Mouse (Mus musculus): ENCODE data around the gene Dab2ip. TPM values are rescaled to one million over a fixed set of nuclear protein-coding genes. Genes with fewer than 3 reads are reported as not detected.

Gene Dab2ip
- total RNA-seq, 2 experiments from 2014 or later, result 143 to 154 TPM

GRCm38 (mm10) chr2:35591961-35592724, 34.1 kb downstream of the Dab2ip start:
- no peak for DNase-seq (ENCODE audit: low spot score in 2 of 2)
- intact Hi-C loops (cut with DNase I), result no loop called here

DNA sequence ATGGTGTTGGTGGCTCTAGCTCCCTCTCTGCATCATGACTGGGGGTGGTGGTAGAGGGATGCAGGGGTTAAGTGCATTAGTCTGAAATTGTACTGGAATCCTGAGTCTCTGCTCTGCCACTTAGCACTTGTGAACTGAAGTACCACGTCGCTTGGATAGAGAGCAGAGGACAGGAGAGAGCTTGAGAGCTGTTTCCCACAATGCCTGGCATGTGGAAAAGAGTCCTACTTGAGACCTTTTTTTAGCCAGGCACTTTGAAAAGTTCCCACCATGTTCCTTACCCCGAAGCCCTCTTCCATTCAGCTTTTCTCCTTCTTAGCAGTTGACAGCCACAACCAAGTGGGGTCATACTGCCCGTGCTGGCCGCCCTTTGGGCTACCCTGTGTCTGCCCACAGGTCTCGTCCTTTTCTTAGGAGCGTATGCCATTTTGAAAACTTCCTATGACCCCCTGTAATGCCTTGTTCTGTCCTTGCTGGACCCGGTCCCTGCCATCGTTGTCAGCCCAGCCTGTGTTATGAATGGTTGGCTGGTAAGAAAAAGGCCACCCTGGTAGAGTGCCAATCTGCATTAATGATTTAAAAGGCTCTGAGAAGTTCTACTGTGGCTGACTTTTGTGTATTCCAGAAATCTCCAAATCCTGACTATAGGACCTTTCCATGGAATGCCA, 34.8 kb downstream of the Dab2ip start:
- DNase-seq (ENCODE audit: low spot score in 2 of 2), result no peak

DNA sequence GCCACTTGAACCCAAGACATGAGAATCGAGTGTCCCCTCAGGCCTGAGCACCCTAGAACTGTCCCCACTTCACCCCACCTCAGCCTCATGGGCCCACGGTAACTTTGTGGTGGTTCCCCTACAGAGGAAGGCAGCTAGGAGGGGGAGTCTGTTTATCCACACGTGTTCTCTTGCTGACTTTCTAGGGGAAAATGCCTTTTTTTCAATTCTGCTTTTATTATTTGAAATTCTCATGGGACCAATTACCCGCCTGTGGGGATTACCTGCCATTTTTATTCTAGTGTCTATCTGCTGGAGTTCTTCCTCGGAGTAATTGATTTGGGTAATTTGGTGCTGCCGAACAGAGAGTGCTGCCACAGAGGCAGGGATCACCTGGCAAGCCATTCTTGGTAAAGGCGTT, 35.8 kb downstream of the Dab2ip start:
- DNase-seq (ENCODE audit: low spot score in 2 of 2), result no peak
- intact Hi-C loops (cut with DNase I), result no loop called here

More for the DNA sequence above, 34.8 kb downstream of the Dab2ip start:
- intact Hi-C loops (cut with DNase I), result no loop called here

GRCm38 (mm10) chr2:35595102-35595501, 37.0 kb downstream of the Dab2ip start:
- intact Hi-C loops (cut with DNase I), result no loop called here
- no peak for DNase-seq (ENCODE audit: low spot score in 2 of 2)

GRCm38 (mm10) chr2:35595718-35596117, 37.7 kb downstream of the Dab2ip start:
- DNase-seq (ENCODE audit: low spot score in 2 of 2), result no peak
- intact Hi-C loops (cut with DNase I), result no loop called here

DNA sequence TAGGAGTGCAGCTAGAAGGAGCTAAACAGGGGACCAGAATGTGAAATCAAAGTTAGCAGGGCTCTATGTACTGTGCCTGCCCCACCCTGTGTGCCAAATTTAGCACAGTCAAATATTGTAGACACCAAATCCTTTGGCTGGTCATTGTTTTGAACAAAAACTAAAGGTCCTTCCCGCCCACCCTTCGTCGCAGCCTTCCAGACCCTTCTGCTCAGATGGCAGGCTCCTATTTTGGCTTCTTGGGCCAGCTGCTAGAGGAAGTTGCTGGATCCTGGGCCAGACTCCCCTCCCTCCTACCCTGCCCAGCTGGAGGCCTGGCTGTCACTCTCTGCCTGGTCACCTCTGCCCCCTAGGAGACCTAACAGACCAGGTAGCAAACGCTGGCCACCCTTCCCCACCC, 38.7 kb downstream of the Dab2ip start:
- no peak for DNase-seq (ENCODE audit: low spot score in 2 of 2)
- intact Hi-C loops (cut with DNase I), result no loop called here

DNA sequence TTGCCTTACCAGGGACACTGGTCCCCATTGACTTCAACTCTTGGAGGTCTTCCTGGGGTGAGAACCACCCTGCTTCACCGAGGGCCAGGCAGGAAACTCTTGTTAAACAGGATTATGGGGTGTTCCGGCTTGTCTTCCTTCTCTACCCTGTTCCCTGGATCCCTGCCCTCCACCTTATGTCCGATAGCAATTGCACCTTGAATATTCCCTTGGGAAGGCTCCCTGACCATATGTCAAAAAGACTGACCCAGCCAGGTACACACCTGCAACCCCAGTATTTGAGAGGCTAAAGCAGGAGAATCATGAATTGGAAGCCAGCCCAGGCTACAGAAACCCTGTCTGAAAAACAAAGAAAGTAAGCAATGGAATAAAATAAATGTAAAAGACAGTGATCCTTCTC, 40.8 kb downstream of the Dab2ip start:
- intact Hi-C loops (cut with DNase I), result no loop called here
- DNase-seq (ENCODE audit: low spot score in 2 of 2), result no peak

GRCm38 (mm10) chr2:35601665-35602064, 43.6 kb downstream of the Dab2ip start:
- intact Hi-C loops (cut with DNase I), result no loop called here
- no peak for DNase-seq (ENCODE audit: low spot score in 2 of 2)

DNA sequence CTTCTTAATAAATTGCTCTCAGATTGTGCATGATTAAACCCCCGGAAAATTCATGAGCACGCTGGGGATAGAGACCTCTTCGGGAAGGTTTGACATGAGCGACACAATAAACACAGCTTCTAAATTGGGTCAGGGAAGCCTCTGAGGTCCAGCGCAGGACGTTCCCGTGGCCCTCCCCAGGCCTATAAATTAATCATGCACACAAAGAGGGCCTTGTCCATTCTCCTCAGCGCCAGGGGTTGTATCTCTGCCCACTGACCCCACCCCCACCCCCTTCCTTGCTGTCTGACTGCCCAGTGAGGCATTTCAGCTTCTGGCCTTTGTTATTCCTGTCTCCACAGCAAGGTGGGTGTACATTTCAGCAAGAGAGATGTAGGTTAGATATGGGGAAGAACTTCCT, 49.4 kb downstream of the Dab2ip start:
- intact Hi-C loops (cut with DNase I), result no loop called here

GRCm38 (mm10) chr2:35608856-35609255, 50.8 kb downstream of the Dab2ip start:
- intact Hi-C loops (cut with DNase I), result loop anchor here (2.0 kb wide), 1 partner anchor 32 kb away; no protein-coding TSS in a partner anchor
- DNase-seq (ENCODE audit: low spot score in 2 of 2), result no peak

More for the DNA sequence above, 49.4 kb downstream of the Dab2ip start:
- DNase-seq (ENCODE audit: low spot score in 2 of 2), result no peak

DNA sequence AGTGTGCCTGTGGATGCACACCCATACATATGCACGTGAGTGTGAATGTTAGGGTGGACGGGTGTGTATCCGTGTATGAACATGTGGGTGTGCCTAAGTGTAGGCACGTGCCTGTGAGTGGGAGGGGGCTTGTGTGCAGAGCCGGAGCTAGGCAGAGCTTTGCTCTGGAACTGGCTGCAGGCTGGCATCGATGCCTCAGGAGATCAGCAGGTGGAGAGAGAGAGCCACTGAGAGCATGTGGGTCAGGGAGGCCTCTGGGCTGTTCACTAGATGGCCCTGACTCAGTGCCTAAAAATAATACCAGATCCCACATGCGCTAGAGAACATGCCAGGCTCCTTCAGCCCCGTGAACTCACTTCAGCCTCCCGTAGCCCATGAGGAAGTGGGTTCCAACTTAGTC, 51.3 kb downstream of the Dab2ip start:
- intact Hi-C loops (cut with DNase I), result loop anchor here (2.0 kb wide), 1 partner anchor 31 kb away; no protein-coding TSS in a partner anchor
- peak; percentile 46 to 63 for DNase-seq (ENCODE audit: low spot score in 2 of 2)

GRCm38 (mm10) chr2:35610168-35610951, 52.3 kb downstream of the Dab2ip start:
- intact Hi-C loops (cut with DNase I), result loop anchor here (2.0 kb wide), 1 partner anchor 52 kb away; the partner anchor contains the start of gene Dab2ip
- peak; percentile 65 to 88 for DNase-seq (ENCODE audit: low spot score in 2 of 2)

GRCm38 (mm10) chr2:35610976-35611375, 52.9 kb downstream of the Dab2ip start:
- DNase-seq (ENCODE audit: low spot score in 2 of 2), result no peak
- intact Hi-C loops (cut with DNase I), result loop anchor here (2.0 kb wide), 1 partner anchor 52 kb away; the partner anchor contains the start of gene Dab2ip

- intact Hi-C loops (cut with DNase I), result loop anchor here (2.0 kb wide), 1 partner anchor 53 kb away; the partner anchor contains the start of gene Dab2ip
- peak in 1 of 2 experiments; percentile 44 for DNase-seq (ENCODE audit: low spot score in 2 of 2)
Measured at GRCm38 (mm10) chr2:35611645-35612044, 53.6 kb downstream of the Dab2ip start.

DNA sequence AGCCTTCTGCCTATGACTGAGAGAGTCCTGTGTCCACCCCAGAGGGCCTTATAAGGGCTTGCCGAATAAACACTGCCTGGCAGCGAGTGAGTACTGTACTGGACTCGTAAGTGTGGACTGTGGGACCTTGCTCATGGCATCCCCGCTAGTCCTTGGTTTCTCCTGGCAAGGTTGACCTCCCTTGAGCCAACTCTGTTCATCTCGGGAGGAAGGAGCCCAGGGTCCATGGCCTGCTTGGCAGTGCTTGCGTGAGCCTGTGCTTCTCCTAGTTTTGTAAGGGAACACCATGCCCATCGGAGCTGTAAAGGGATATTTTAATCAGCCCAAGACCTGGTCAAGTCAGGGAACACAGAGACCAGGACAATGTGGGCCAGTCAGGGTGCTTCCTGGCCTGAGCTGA, 54.2 kb downstream of the Dab2ip start:
- intact Hi-C loops (cut with DNase I), result no loop called here
- DNase-seq (ENCODE audit: low spot score in 2 of 2), result no peak

- DNase-seq (ENCODE audit: low spot score in 2 of 2), result no peak
- intact Hi-C loops (cut with DNase I), result no loop called here
Measured at GRCm38 (mm10) chr2:35613946-35614353, 55.9 kb downstream of the Dab2ip start.

DNA sequence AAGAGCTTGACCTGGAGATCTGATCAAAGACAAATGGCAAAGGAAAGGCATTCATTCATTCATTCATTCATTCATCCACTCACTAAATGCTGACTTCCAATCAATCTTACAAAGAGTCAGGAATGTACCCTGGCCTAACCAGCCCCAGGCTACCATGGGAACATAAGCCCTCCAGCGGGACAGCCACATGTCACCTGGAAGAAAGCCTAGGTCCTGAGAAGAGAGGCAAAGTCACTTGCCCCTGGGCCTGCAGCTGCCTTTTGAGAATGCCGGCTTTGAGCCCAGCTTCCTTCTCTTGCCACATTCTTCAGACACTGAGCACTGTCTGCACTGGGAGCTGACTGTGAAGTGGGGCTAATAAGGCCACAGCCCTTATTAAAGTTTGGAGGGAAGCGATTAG, 56.3 kb downstream of the Dab2ip start:
- intact Hi-C loops (cut with DNase I), result no loop called here
- no peak for DNase-seq (ENCODE audit: low spot score in 2 of 2)

- DNase-seq (ENCODE audit: low spot score in 2 of 2), result no peak
- intact Hi-C loops (cut with DNase I), result no loop called here
Measured at GRCm38 (mm10) chr2:35615366-35615765, 57.3 kb downstream of the Dab2ip start.

DNA sequence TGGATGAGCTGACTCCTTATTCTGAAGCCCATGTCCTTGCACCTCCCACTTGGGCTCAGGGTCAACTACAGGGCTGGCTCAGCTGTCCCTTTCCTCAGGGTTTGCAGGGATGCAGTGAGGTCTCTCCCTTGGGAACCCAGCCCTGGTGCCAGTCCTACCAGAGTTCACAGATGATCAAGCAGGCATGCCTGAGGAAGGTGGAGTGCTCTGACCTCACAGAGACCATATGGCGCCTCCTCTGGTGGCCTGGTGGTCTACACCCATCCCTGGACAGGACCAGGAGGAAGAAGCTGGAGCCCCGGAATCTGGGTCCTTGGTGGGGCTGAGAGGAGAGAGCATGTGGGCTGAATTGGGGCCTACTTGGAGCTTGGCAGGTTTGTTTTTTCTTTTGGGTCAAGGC, 57.9 kb downstream of the Dab2ip start:
- DNase-seq (ENCODE audit: low spot score in 2 of 2), result no peak
- intact Hi-C loops (cut with DNase I), result no loop called here

All from left cerebral cortex, postnatal 25 days (tissue).